Mouse (Mus musculus) kidney, adult 2 months (tissue): ENCODE data around the gene Plod1.

Experiments
- CTCF ChIP-seq: fragments of 200-500 bp; conservative IDR thresholded peaks from 2 replicates; pipeline ENCODE4 v1.5.1; 2011; ENCODE audit warnings: low read depth, mild to moderate bottlenecking, control low read depth, low read length, moderate library complexity, mixed read lengths; ENCODE audit not compliant: insufficient read depth, insufficient read length
- POLR2A ChIP-seq: fragments of 200-500 bp; IDR thresholded peaks from one replicate; pipeline ENCODE4 v1.6.1; 2011; ENCODE audit warnings: low read depth, low read length, control low read depth

DNA sequence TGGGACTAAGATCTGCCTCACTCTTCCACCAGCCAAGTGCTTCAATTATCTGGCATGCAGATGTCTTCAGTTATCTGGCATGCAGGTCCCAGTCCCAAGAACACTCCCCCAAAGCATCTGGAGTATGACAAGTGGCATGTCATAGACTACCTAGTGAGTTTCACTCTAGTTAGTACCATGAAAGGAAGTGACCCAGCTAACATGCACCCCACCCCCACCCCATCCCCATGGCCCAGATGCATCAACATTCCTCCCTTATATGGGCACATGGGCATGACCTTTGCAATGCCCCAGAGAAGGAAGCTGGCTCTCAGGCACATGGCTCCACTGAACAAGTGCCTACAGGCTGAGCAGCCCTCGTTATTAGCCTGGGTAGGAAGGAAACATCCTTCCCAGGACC lies 40.2 kb downstream of the Plod1 start:
- TF ChIP-seq CTCF (no peak), POLR2A (no peak)
